Mouse (Mus musculus): ENCODE results near the gene Sec31a. TPM values are rescaled to one million over a fixed set of nuclear protein-coding genes. Genes with fewer than 3 reads are reported as not detected.

Gene Sec31a
- polyA plus RNA-seq (2021; fragmentation: Nextera tagmentation) = 36.9 and 40.7 TPM in 2 replicates
- long read RNA-seq, experiment 1, partial matches to known transcripts = 16 of 34 reads
- long read RNA-seq, experiment 1, other reads (novel, unspliced or antisense) = 16 of 34 reads
- long read RNA-seq, experiment 2, full-length matches to known transcripts = 3 of 330 reads
- long read RNA-seq, experiment 2, partial matches to known transcripts = 47 of 330 reads
- long read RNA-seq, experiment 2, other reads (novel, unspliced or antisense) = 280 of 330 reads

DNA sequence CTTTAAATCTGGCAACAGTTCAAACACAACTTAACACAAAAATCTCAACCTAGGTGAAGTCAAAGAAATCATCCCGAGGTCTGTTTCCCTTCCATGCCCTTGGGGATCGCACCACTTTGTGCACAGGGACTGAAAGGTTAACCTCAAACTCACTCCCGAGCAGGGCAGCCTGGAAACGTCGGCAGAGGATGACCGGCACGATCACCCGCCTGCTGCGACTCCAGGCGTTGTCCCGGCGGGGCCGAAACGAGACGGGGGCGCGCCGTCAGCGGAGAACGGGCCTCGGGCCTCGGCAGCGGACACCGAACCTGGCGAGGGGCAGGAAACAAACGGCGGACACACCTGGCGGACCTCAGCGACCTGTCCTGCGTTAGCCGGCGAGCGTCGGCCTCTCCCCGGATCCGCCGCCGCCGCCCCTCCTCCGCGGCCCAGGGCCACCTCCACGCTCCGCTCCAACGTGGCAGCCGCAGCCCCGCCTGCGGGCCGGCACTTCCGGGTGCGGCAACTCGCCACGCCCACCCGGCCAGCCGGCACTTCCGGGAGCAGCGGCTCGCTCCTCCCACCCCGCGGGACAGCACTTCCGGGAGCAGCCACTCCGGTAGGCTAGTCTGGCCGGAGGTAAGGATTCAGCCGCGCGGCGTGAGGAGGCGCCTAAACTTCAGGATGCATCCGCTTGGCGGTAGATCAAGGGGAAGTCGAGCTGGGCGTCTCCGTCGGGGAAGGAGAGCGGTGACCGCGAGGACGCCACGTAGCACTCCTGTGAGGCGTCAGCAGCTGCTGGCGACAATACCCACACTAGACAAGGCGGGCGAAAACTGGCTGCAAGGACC, at the start of gene Sec31a:
Sec31a (minus strand) TSS at position 474 of the 830 bp plus-strand sequence.

Other genes starting within 250 kb of the Sec31a start
- gene Lin54, start 84.4 kb upstream of the Sec31a start, polyA plus RNA-seq (2021; fragmentation: Nextera tagmentation) = 2.2 and 3.3 TPM in 2 replicates
- 160 and 164 TPM in 2 replicates for gene Cops4, start 102.1 kb upstream of the Sec31a start, polyA plus RNA-seq (2021; fragmentation: Nextera tagmentation)
- 0.23 TPM in 1 of 2 replicates, not detected in the other for gene Plac8, start 156.0 kb upstream of the Sec31a start, polyA plus RNA-seq (2021; fragmentation: Nextera tagmentation)

Data from layer of hippocampus, adult 6 months (tissue).